Mouse (Mus musculus): ENCODE results near the gene Hhat.

- no peak for TF ChIP-seq CTCF (IDR thresholded peaks at IDR 0.05; ENCODE audit: control insufficient read depth, insufficient read depth, insufficient read length)
- no peak for TF ChIP-seq CEBPB (IDR thresholded peaks at IDR 0.05; ENCODE audit: low read depth)
Observed at GRCm38 (mm10) chr1:192447666-192448065, 323.4 kb downstream of the Hhat start.
